ENCODE assay signal across 11 mouse cellular contexts in genomic region chr6:22833637-22834036, GRCm38 (mm10). TPM values are rescaled to one million over a fixed set of nuclear protein-coding genes. Genes with fewer than 3 reads are reported as not detected.
A peak's percentile ranks its signal among the peaks of the same experiment; 100 is the strongest.
DNase-seq lines count a peak whose midpoint lies in the region; ATAC-seq lines count a peak whose summit lies in the region.
"Had no signal": no experiment of that assay in that cellular context is flagged by ENCODE, and none has a peak within 500 bp of the region (broad histone marks: within the 10 kb centered on the region; RNA-seq: fewer than 3 reads in every experiment).

No protein-coding gene starts in this region.

- H3K27ac ChIP-seq in forebrain, embryonic 14.5 days (ENCODE audit: low read depth, low read length), result peak overlapping the region; percentile 70
- no peak overlapping the region; the same call in 1 of the 2 replicates for H3K27ac ChIP-seq in neural tube, embryonic 14.5 days (ENCODE audit: low read depth, low read length)
- H3K27ac ChIP-seq: embryonic facial prominence, embryonic 13.5 days; limb, embryonic 15.5 days had no signal

- H3K9ac ChIP-seq in forebrain, embryonic 14.5 days (ENCODE audit: low read length), result no peak overlapping the region
- no peak overlapping the region for H3K9ac ChIP-seq in neural tube, embryonic 14.5 days (replicated peaks; ENCODE audit: low read depth, low read length)
- H3K9ac ChIP-seq: embryonic facial prominence, embryonic 13.5 days; limb, embryonic 15.5 days had no signal

- H3K4me2 ChIP-seq in forebrain, embryonic 14.5 days (ENCODE audit: low read length), result peak overlapping the region; percentile 35; the same call in 1 of the 2 replicates
- no peak overlapping the region for H3K4me2 ChIP-seq in neural tube, embryonic 14.5 days (ENCODE audit: low read depth, low read length)
- H3K4me2 ChIP-seq: embryonic facial prominence, embryonic 13.5 days; limb, embryonic 15.5 days had no signal

- H3K36me3 ChIP-seq in forebrain, embryonic 14.5 days (ENCODE audit: control insufficient read depth, insufficient read depth, low read length), result no peaks in the 10 kb centered on the region
- no peaks in the 10 kb centered on the region for H3K36me3 ChIP-seq in neural tube, embryonic 14.5 days (ENCODE audit: control insufficient read depth, insufficient read depth, low read length)
- H3K36me3 ChIP-seq: embryonic facial prominence, embryonic 13.5 days; limb, embryonic 15.5 days had no signal

- intact Hi-C loops in gastrocnemius, postnatal 36 days (cut with DNase I), result no loop called here

- H3K27me3 ChIP-seq in forebrain, embryonic 14.5 days (replicated peaks; ENCODE audit: control insufficient read depth, insufficient read depth, low read length), result no peaks in the 10 kb centered on the region
- H3K27me3 ChIP-seq in neural tube, embryonic 14.5 days (ENCODE audit: control insufficient read depth, insufficient read depth, low read length), result no peaks in the 10 kb centered on the region
- H3K27me3 ChIP-seq: embryonic facial prominence, embryonic 13.5 days; limb, embryonic 15.5 days had no signal

- peak; percentile 84 for ATAC-seq in forebrain, embryonic 14.5 days
- ATAC-seq in neural tube, embryonic 14.5 days (ENCODE audit: low read depth), result peak; percentile 75
- no peak for ATAC-seq in megakaryocyte, adult 5-6 weeks (ENCODE audit: poor library complexity, severe bottlenecking)

- peak; percentile 4 for DNase-seq in cerebellum, adult 11-12 months
- no peak for DNase-seq in cerebellum, adult 11 months
- DNase-seq in forebrain, embryonic 14.5 days (ENCODE audit: low spot score), result peak; percentile 92
- DNase-seq in layer of hippocampus, postnatal 14 days (ENCODE audit: low spot score in 2 of 2), result peak; percentile 45 to 76
- no peak for DNase-seq in thymus, adult 18-20 months
- DNase-seq in gastrocnemius, postnatal 36 days, result no peak
- DNase-seq: thymus, postnatal 4 days had no signal

- no peaks in the 10 kb centered on the region for H3K9me3 ChIP-seq in forebrain, embryonic 14.5 days (replicated peaks; ENCODE audit: control insufficient read depth, low read length)
- H3K9me3 ChIP-seq in neural tube, embryonic 14.5 days (ENCODE audit: control insufficient read depth, low read length), result no peaks in the 10 kb centered on the region
- H3K9me3 ChIP-seq: embryonic facial prominence, embryonic 13.5 days; limb, embryonic 15.5 days had no signal

- 3% methylated on average over 7 of the region's 7 CpGs for WGBS in forebrain, embryonic 14.5 days
- WGBS in neural tube, embryonic 14.5 days, result 3% methylated on average over 7 of the region's 7 CpGs

- H3K4me3 ChIP-seq in forebrain, embryonic 14.5 days (ENCODE audit: low read depth, low read length), result no peak overlapping the region
- no peak overlapping the region for H3K4me3 ChIP-seq in neural tube, embryonic 14.5 days (ENCODE audit: low read depth, low read length)
- H3K4me3 ChIP-seq: embryonic facial prominence, embryonic 13.5 days; limb, embryonic 15.5 days had no signal

- H3K4me1 ChIP-seq in forebrain, embryonic 14.5 days (ENCODE audit: control insufficient read depth, insufficient read depth, low read length), result peaks cover 8% of the 10 kb centered on the region; the same call in 1 of the 2 replicates
- no peaks in the 10 kb centered on the region for H3K4me1 ChIP-seq in neural tube, embryonic 14.5 days (ENCODE audit: control insufficient read depth, insufficient read depth, low read length)
- H3K4me1 ChIP-seq: embryonic facial prominence, embryonic 13.5 days; limb, embryonic 15.5 days had no signal

RNA-seq across cellular contexts. Expression of gene Ptprz1, which starts 41.7 kb away (rescaled TPM):
- polyA plus RNA-seq in forebrain, embryonic 14.5 days (2014; fragmentation: Nextera tagmentation; extraction: Ambion mirVana), result 80.5 and 95.5 TPM in 2 replicates
- total RNA-seq in layer of hippocampus, postnatal 14 days (2021), result 100 to 1,000 TPM; 206 to 223 TPM
- 61.2 and 63.2 TPM in 2 replicates for polyA plus RNA-seq in neural tube, embryonic 14.5 days (2014; fragmentation: Nextera tagmentation; extraction: Ambion mirVana)
- not detected in 2 replicates for total RNA-seq in megakaryocyte, adult 5-6 weeks (2015)
- not detected in 2 replicates for total RNA-seq in megakaryocyte, adult 5-6 weeks (2017)
- total RNA-seq in gastrocnemius, postnatal 36 days (2021), result under 1 TPM; 0.30 to 0.46 TPM

Comparison
In these comparisons a context has a peak if more than half of its experiments do, and no peak if none do; other contexts are left out.
1. DNase-seq: peak in cerebellum, adult 11-12 months (single experiment), forebrain, embryonic 14.5 days (single experiment) and layer of hippocampus, postnatal 14 days (2 of 2); none in cerebellum, adult 11 months (single experiment), thymus, adult 18-20 months (0 of 2) and gastrocnemius, postnatal 36 days (0 of 2).
2. RNA of gene Ptprz1, which starts 41.7 kb away (total RNA-seq): 206 to 223 TPM in layer of hippocampus, postnatal 14 days; 0.30 to 0.46 TPM in gastrocnemius, postnatal 36 days and not detected in megakaryocyte, adult 5-6 weeks; every median in the first group is over 100 times any median in the second.